Mouse (Mus musculus): ENCODE data around the gene Trem2. TPM values are rescaled to one million over a fixed set of nuclear protein-coding genes. Genes with fewer than 3 reads are reported as not detected.

Gene Trem2
- total RNA-seq, 2 experiments from 2014 or later: 50.6 to 90.5 TPM

DNA sequence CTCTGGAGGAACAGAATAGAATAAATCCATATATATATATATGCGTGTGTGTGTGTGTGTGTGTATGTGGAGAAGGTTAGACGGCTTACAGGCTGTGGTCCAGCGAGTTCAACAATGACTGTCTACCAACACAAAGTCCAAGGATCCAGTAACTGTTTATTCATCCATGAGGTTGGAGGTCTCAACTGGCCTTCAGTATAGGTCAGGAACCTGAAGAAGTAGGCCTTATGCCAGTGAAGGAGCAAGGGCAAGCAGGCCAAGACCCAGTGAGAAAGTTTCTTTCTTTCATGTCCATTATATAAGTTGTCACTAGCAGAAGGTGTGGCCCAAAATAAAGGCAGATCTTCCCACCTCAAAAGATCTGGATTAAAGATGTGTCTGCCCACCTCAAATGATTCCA lies 56.5 kb downstream of the Trem2 start:
- no peak for ATAC-seq (ENCODE audit: poor library complexity, severe bottlenecking)

Other genes starting within 250 kb of the Trem2 start
- 9.9 and 12.1 TPM in 2 replicates for gene 9830107B12Rik, start 200.1 kb upstream of the Trem2 start, total RNA-seq (2015)
- gene 9830107B12Rik, start 200.1 kb upstream of the Trem2 start, total RNA-seq (2017): 19.1 and 19.9 TPM in 2 replicates
- 43.0 and 46.9 TPM in 2 replicates for gene A530064D06Rik, start 179.1 kb upstream of the Trem2 start, total RNA-seq (2015)
- gene A530064D06Rik, start 179.1 kb upstream of the Trem2 start, total RNA-seq (2017): 58.8 and 60.9 TPM in 2 replicates
- 5.4 and 6.6 TPM in 2 replicates for gene Trem1, start 113.6 kb upstream of the Trem2 start, total RNA-seq (2015)
- 18.9 and 19.2 TPM in 2 replicates for gene Trem1, start 113.6 kb upstream of the Trem2 start, total RNA-seq (2017)
- gene Trem3, start 98.6 kb upstream of the Trem2 start, total RNA-seq (2015): 77.8 and 87.0 TPM in 2 replicates
- gene Trem3, start 98.6 kb upstream of the Trem2 start, total RNA-seq (2017): 72.1 and 98.8 TPM in 2 replicates
- 5.5 and 6.3 TPM in 2 replicates for gene Treml4, start 82.1 kb upstream of the Trem2 start, total RNA-seq (2015)
- 15.4 and 20.2 TPM in 2 replicates for gene Treml4, start 82.1 kb upstream of the Trem2 start, total RNA-seq (2017)
- gene Treml2, start 46.9 kb upstream of the Trem2 start, total RNA-seq (2015): 48.1 and 51.7 TPM in 2 replicates
- 45.3 and 52.1 TPM in 2 replicates for gene Treml2, start 46.9 kb upstream of the Trem2 start, total RNA-seq (2017)
- gene B430306N03Rik, start 30.3 kb upstream of the Trem2 start, total RNA-seq (2015): 68.9 and 78.4 TPM in 2 replicates
- 34.0 and 39.6 TPM in 2 replicates for gene B430306N03Rik, start 30.3 kb upstream of the Trem2 start, total RNA-seq (2017)
- gene Treml1, start 13.5 kb downstream of the Trem2 start, total RNA-seq (2015): 0.29 and 0.39 TPM in 2 replicates
- gene Treml1, start 13.5 kb downstream of the Trem2 start, total RNA-seq (2017): 0.40 TPM in 1 of 2 replicates, not detected in the other
- 83.3 and 85.2 TPM in 2 replicates for gene Nfya, start 63.5 kb downstream of the Trem2 start, total RNA-seq (2015)
- gene Nfya, start 63.5 kb downstream of the Trem2 start, total RNA-seq (2017): 32.8 and 47.1 TPM in 2 replicates
- gene Oard1, start 63.6 kb downstream of the Trem2 start, total RNA-seq (2015): 40.3 and 42.5 TPM in 2 replicates
- 52.8 and 53.3 TPM in 2 replicates for gene Oard1, start 63.6 kb downstream of the Trem2 start, total RNA-seq (2017)
- 0.45 TPM in 1 of 2 replicates, not detected in the other for gene Apobec2, start 86.5 kb downstream of the Trem2 start, total RNA-seq (2015)
- gene Apobec2, start 86.5 kb downstream of the Trem2 start, total RNA-seq (2017): 0.20 TPM in 1 of 2 replicates, not detected in the other
- 3.2 and 5.3 TPM in 2 replicates for gene Tspo2, start 105.1 kb downstream of the Trem2 start, total RNA-seq (2015)
- 4.4 and 14.3 TPM in 2 replicates for gene Tspo2, start 105.1 kb downstream of the Trem2 start, total RNA-seq (2017)
- gene Unc5cl, start 108.5 kb downstream of the Trem2 start, total RNA-seq (2015): 0.38 TPM in 1 of 2 replicates, not detected in the other
- gene Unc5cl, start 108.5 kb downstream of the Trem2 start, total RNA-seq (2017): 0.37 and 0.40 TPM in 2 replicates